Mouse (Mus musculus) cerebellum, adult 8-10 months (tissue): ENCODE measurements at regions not wholly inside any gene's neighbourhood (a gene's known extent, or its start where the extent isn't known, plus 50 kb on each side); places are given as distances from the start of the nearest gene placed in this dataset.

Experiments
- DNase-seq: peaks from one replicate; pipeline ENCODE4 v3.0.0; 2022

- DNase-seq, result peak; percentile 65
These were observed 52.8 kb upstream of the Gramd1a start for GRCm38 (mm10) chr7:31208237-31209054.

GRCm38 (mm10) chr7:31207563-31208236 lies 52.0 kb upstream of the Gramd1a start:
- no peak for DNase-seq
